Mouse (Mus musculus): ENCODE data around the gene Odaph. TPM values are rescaled to one million over a fixed set of nuclear protein-coding genes. Genes with fewer than 3 reads are reported as not detected.
A peak's percentile ranks its signal among the peaks of the same experiment; 100 is the strongest.
"Not testable (repeated sequence)": the region's sequence is repeated elsewhere in the genome, so short reads cannot be mapped to it uniquely, and the experiment has no call there.

The Odaph gene
- not detected in 2 replicates for polyA plus RNA-seq (2015; fragmentation: Nextera tagmentation; extraction: Ambion mirVana)

- ATAC-seq (ENCODE audit: borderline replicate concordance, extremely low read depth, low FRiP score, low TSS enrichment), result no peak
- H3K4me1 ChIP-seq, result no peaks in the 10 kb centered on the region
- H3K27ac ChIP-seq, result no peak within 1 kb of the TSS
- no peak within 1 kb of the TSS for H3K9ac ChIP-seq
- H3K4me3 ChIP-seq, result no peak within 1 kb of the TSS
- no peaks in the 10 kb centered on the region for H3K9me3 ChIP-seq
- no peak within 1 kb of the TSS for H3K4me2 ChIP-seq
- H3K36me3 ChIP-seq, result no peaks in the 10 kb centered on the region
- 67% methylated on average over 4 of the region's 4 CpGs for WGBS
- H3K27me3 ChIP-seq, result no peaks in the 10 kb centered on the region
Measured at GRCm38 (mm10) chr5:91987236-91987635, at the start of gene Odaph. Gene Odaph, plus strand, starts transcription at chr5:91987475.

GRCm38 (mm10) chr5:91945609-91946008 is 41.7 kb upstream of the Odaph start:
- ATAC-seq (ENCODE audit: borderline replicate concordance, extremely low read depth, low FRiP score, low TSS enrichment); H3K9me3 ChIP-seq; H3K27ac ChIP-seq; H3K4me2 ChIP-seq; H3K4me3 ChIP-seq; H3K4me1 ChIP-seq; H3K9ac ChIP-seq; H3K27me3 ChIP-seq: not testable (repeated sequence)
- H3K36me3 ChIP-seq, result peaks cover 36% of the 10 kb centered on the region
- WGBS, result 89% methylated on average over 1 of the region's 1 CpGs

GRCm38 (mm10) chr5:91947008-91947407 is 40.3 kb upstream of the Odaph start:
- Histone ChIP-seq H3K9me3 (no peaks in the 10 kb centered on the region), H3K27ac (no peak overlapping the region), H3K4me2 (no peak overlapping the region), H3K4me1 (no peaks in the 10 kb centered on the region), H3K27me3 (no peaks in the 10 kb centered on the region), H3K9ac (no peak overlapping the region), H3K4me3 (no peak overlapping the region), H3K36me3 (peaks cover 47% of the 10 kb centered on the region)
- 97% methylated on average over 4 of the region's 4 CpGs for WGBS
- ATAC-seq (ENCODE audit: borderline replicate concordance, extremely low read depth, low FRiP score, low TSS enrichment), result no peak

- WGBS, result 88% methylated on average over 7 of the region's 7 CpGs
- Histone ChIP-seq H3K4me2 (no peak overlapping the region), H3K27me3 (no peaks in the 10 kb centered on the region), H3K4me3 (no peak overlapping the region), H3K36me3 (peaks cover 62% of the 10 kb centered on the region), H3K4me1 (no peaks in the 10 kb centered on the region), H3K9ac (no peak overlapping the region), H3K27ac (no peak overlapping the region), H3K9me3 (no peaks in the 10 kb centered on the region)
- ATAC-seq (ENCODE audit: borderline replicate concordance, extremely low read depth, low FRiP score, low TSS enrichment), result no peak
Measured at GRCm38 (mm10) chr5:91949441-91949840, 37.8 kb upstream of the Odaph start.

GRCm38 (mm10) chr5:91951404-91951803 is 35.9 kb upstream of the Odaph start:
- Histone ChIP-seq H3K9me3 (no peaks in the 10 kb centered on the region), H3K9ac (no peak overlapping the region), H3K4me1 (no peaks in the 10 kb centered on the region), H3K36me3 (peaks cover 64% of the 10 kb centered on the region), H3K4me2 (no peak overlapping the region), H3K27me3 (no peaks in the 10 kb centered on the region), H3K4me3 (no peak overlapping the region), H3K27ac (no peak overlapping the region)
- ATAC-seq (ENCODE audit: borderline replicate concordance, extremely low read depth, low FRiP score, low TSS enrichment), result no peak

- Histone ChIP-seq H3K27ac (no peak overlapping the region), H3K9me3 (no peaks in the 10 kb centered on the region), H3K4me1 (peaks cover 19% of the 10 kb centered on the region), H3K4me2 (no peak overlapping the region), H3K9ac (no peak overlapping the region), H3K36me3 (peaks cover 30% of the 10 kb centered on the region), H3K4me3 (no peak overlapping the region), H3K27me3 (no peaks in the 10 kb centered on the region)
- WGBS, result 84% methylated on average over 3 of the region's 3 CpGs
- ATAC-seq (ENCODE audit: borderline replicate concordance, extremely low read depth, low FRiP score, low TSS enrichment), result no peak
Measured at GRCm38 (mm10) chr5:91956991-91957760, 30.1 kb upstream of the Odaph start.

- Histone ChIP-seq H3K27me3 (no peaks in the 10 kb centered on the region), H3K9ac (no peak overlapping the region), H3K4me1 (peaks cover 19% of the 10 kb centered on the region), H3K27ac (no peak overlapping the region), H3K9me3 (no peaks in the 10 kb centered on the region), H3K4me3 (no peak overlapping the region), H3K4me2 (no peak overlapping the region), H3K36me3 (peaks cover 17% of the 10 kb centered on the region)
- ATAC-seq (ENCODE audit: borderline replicate concordance, extremely low read depth, low FRiP score, low TSS enrichment), result no peak
- 77% methylated on average over 1 of the region's 1 CpGs for WGBS
Measured at GRCm38 (mm10) chr5:91959096-91959495, 28.2 kb upstream of the Odaph start.

- Histone ChIP-seq H3K9ac (no peak overlapping the region), H3K4me2 (peak overlapping the region; percentile 52; the same call in 1 of the 2 replicates), H3K36me3 (peaks cover 12% of the 10 kb centered on the region), H3K27ac (no peak overlapping the region), H3K9me3 (no peaks in the 10 kb centered on the region), H3K27me3 (no peaks in the 10 kb centered on the region), H3K4me3 (no peak overlapping the region), H3K4me1 (peaks cover 19% of the 10 kb centered on the region)
- 66% methylated on average over 1 of the region's 1 CpGs for WGBS
- no peak for ATAC-seq (ENCODE audit: borderline replicate concordance, extremely low read depth, low FRiP score, low TSS enrichment)
Measured at GRCm38 (mm10) chr5:91959986-91960385, 27.3 kb upstream of the Odaph start.

- WGBS, result 23% methylated on average over 3 of the region's 3 CpGs
- Histone ChIP-seq H3K27ac (peak overlapping the region; percentile 58), H3K4me3 (peak overlapping the region; percentile 80), H3K4me2 (peak overlapping the region; percentile 52), H3K9me3 (no peaks in the 10 kb centered on the region), H3K9ac (peak overlapping the region; percentile 27; the same call in 1 of the 2 replicates), H3K4me1 (peaks cover 19% of the 10 kb centered on the region), H3K36me3 (peaks cover 10% of the 10 kb centered on the region), H3K27me3 (no peaks in the 10 kb centered on the region)
- ATAC-seq (ENCODE audit: borderline replicate concordance, extremely low read depth, low FRiP score, low TSS enrichment), result no peak
Measured at GRCm38 (mm10) chr5:91960606-91961254, 26.5 kb upstream of the Odaph start.

GRCm38 (mm10) chr5:91961370-91961769 is 25.9 kb upstream of the Odaph start:
- Histone ChIP-seq H3K9ac (peak overlapping the region; percentile 72; the same call in 1 of the 2 replicates), H3K4me3 (peak overlapping the region; percentile 80), H3K9me3 (no peaks in the 10 kb centered on the region), H3K27ac (peak overlapping the region; percentile 100), H3K4me2 (peak overlapping the region; percentile 52), H3K36me3 (peaks cover 10% of the 10 kb centered on the region), H3K27me3 (no peaks in the 10 kb centered on the region), H3K4me1 (peaks cover 19% of the 10 kb centered on the region)
- ATAC-seq (ENCODE audit: borderline replicate concordance, extremely low read depth, low FRiP score, low TSS enrichment), result no peak
- 73% methylated on average over 1 of the region's 1 CpGs for WGBS

GRCm38 (mm10) chr5:91962259-91962638 is 25.0 kb upstream of the Odaph start:
- Histone ChIP-seq H3K36me3 (peaks cover 3% of the 10 kb centered on the region), H3K9ac (peak overlapping the region; percentile 72), H3K27ac (peak overlapping the region; percentile 100), H3K27me3 (no peaks in the 10 kb centered on the region), H3K4me3 (peak overlapping the region; percentile 80), H3K9me3 (no peaks in the 10 kb centered on the region), H3K4me2 (peak overlapping the region; percentile 52), H3K4me1 (peaks cover 19% of the 10 kb centered on the region)
- WGBS, result 0% methylated on average over 14 of the region's 14 CpGs
- ATAC-seq (ENCODE audit: borderline replicate concordance, extremely low read depth, low FRiP score, low TSS enrichment), result no peak; the same call in 1 of the 2 replicates
